Mouse (Mus musculus) thymus, adult 2 months (tissue): ENCODE data around the gene Pwwp2b. TPM values are rescaled to one million over a fixed set of nuclear protein-coding genes. Genes with fewer than 3 reads are reported as not detected.

ENCODE experiments used
- DNase-seq: peaks from one replicate; pipeline ENCODE4 v3.0.0; 2021
- H3K27ac ChIP-seq: fragments of 200-500 bp; 2 replicates; pipeline ENCODE4 v1.5.1; 2012; ENCODE audit warnings: low read length, control low read depth; ENCODE audit not compliant: control insufficient read depth, insufficient read depth
- H3K27me3 ChIP-seq: fragments of 200-500 bp; 2 replicates; pipeline ENCODE4 v1.6.1; 2012; ENCODE audit warnings: mild to moderate bottlenecking, low read length, moderate library complexity, mixed read lengths; ENCODE audit not compliant: control insufficient read depth, insufficient read depth
- H3K36me3 ChIP-seq: fragments of 200-500 bp; 2 replicates; pipeline ENCODE4 v1.6.1; 2012; ENCODE audit warnings: mild to moderate bottlenecking, low read length, moderate library complexity; ENCODE audit not compliant: control insufficient read depth, insufficient read depth
- H3K4me1 ChIP-seq: fragments of 200-500 bp; replicated peaks from 2 replicates; pipeline ENCODE4 v1.6.1; 2012; ENCODE audit warnings: low read length; ENCODE audit not compliant: control insufficient read depth, insufficient read depth
- H3K4me3 ChIP-seq: fragments of 200-500 bp; 2 replicates; pipeline ENCODE4 v1.5.1; 2012; ENCODE audit warnings: mild to moderate bottlenecking, low read length, control low read depth, moderate library complexity; ENCODE audit not compliant: control insufficient read depth, insufficient read depth
- CTCF ChIP-seq: fragments of 200-500 bp; IDR thresholded peaks from 2 replicates; pipeline ENCODE4 v1.5.1; 2012; ENCODE audit warnings: mild to moderate bottlenecking, control low read depth, low read length, moderate library complexity, borderline replicate concordance; ENCODE audit not compliant: control insufficient read depth, poor library complexity, insufficient read depth; ENCODE audit errors: extremely low read depth
- POLR2A ChIP-seq: fragments of 200-500 bp; IDR thresholded peaks from 2 replicates; pipeline ENCODE4 v1.6.1; 2012; ENCODE audit warnings: mild to moderate bottlenecking, low read length, control low read depth, moderate library complexity; ENCODE audit not compliant: control insufficient read depth, poor library complexity, insufficient read depth; ENCODE audit errors: extremely low read depth
- WGBS: fragments of 180-500 bp; shearing (Covaris S2); methylation state at CpG from one replicate; pipeline ENCODE4 v1.1.7; 2018; 5-methylcytosine and 5-hydroxymethylcytosine counted together
- polyA plus RNA-seq: library from polyadenylated mRNA; depleted of rRNA; stranded (reverse); fragments of >200 nt; gene quantifications from 2 replicates; pipeline ENCODE4 v1.2.3, GENCODE M21; 2012; rRNA removed

Pwwp2b gene
- polyA plus RNA-seq, 1 experiment: 7.4 TPM

GRCm38 (mm10) chr7:139319006-139319411, 70.7 kb downstream of the Pwwp2b start:
- 96% methylated on average over 1 of the region's 1 CpGs for WGBS
- no peak for DNase-seq
- no peaks in the 10 kb centered on the region for H3K27me3 ChIP-seq
- TF ChIP-seq CTCF (no peak), POLR2A (no peak)
- H3K4me1 ChIP-seq: no peaks in the 10 kb centered on the region
- H3K4me3 ChIP-seq: no peak overlapping the region
- no peaks in the 10 kb centered on the region for H3K36me3 ChIP-seq
- no peak overlapping the region for H3K27ac ChIP-seq

Other genes starting within 250 kb of the Pwwp2b start
- gene Dpysl4, start 162.5 kb upstream of the Pwwp2b start, polyA plus RNA-seq: 0.11 and 0.84 TPM in 2 replicates
- gene Lrrc27, start 35.5 kb upstream of the Pwwp2b start, polyA plus RNA-seq: 3.9 and 4.0 TPM in 2 replicates
- gene Stk32c, start 35.2 kb upstream of the Pwwp2b start, polyA plus RNA-seq: 1.3 and 1.7 TPM in 2 replicates
- gene Inpp5a, start 140.6 kb downstream of the Pwwp2b start, polyA plus RNA-seq: 15.8 and 17.9 TPM in 2 replicates